Mouse (Mus musculus): ENCODE results near the gene Iqgap2.

The Iqgap2 gene

DNA sequence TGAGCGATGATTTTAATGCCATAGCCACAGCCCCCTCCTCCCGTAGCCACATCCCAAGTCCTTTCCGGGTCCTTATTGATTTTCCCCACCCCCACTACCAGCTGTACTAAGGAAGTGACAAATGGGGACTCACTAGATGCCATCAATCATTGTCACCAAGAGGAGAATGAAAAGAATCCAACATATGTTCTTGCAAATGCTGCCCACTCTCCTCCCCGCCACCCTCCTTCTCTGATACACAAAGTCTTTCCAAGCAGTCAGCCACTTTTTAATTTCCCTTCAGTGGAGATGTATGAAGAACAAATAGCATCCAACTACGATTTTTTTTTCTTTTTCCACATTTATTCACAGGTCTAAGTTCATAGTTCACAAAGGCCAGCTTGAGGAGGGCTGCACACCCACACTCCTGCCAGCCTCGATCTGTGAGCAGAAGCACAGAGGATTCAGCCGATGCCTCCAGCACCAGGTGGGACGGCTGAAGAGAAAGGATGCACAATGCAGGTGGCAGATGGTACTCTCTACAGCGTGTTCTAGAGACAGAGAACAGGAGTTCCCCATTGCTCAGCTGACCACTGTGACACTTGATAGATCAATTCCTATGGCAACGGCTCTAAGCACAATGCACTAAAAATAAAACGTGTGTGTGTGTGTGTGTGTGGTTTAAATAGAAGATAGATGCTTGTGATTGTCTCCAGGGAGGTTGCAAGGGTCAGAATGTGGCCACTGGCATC lies 116.6 kb downstream of the Iqgap2 start:
- DNase-seq: peak; percentile 49

DNA sequence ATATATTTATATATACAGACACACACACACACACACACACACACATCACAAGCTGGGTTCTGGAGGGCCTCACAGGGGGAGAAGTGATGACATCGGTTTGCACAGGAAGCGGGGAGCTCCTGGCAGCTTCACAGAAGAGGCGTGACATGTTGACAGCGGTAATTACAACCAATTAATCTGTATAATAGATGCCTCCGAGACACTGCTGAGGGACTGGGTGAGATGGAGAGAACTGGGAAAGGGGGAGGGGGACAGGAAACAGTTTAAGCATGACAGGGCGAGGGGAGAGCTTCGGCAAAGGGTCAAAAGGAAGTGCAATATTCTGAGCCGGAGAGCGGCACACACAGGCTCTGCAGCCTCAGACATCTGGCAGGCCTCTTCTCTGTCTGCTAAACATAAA lies 126.7 kb downstream of the Iqgap2 start:
- no peak for DNase-seq

DNA sequence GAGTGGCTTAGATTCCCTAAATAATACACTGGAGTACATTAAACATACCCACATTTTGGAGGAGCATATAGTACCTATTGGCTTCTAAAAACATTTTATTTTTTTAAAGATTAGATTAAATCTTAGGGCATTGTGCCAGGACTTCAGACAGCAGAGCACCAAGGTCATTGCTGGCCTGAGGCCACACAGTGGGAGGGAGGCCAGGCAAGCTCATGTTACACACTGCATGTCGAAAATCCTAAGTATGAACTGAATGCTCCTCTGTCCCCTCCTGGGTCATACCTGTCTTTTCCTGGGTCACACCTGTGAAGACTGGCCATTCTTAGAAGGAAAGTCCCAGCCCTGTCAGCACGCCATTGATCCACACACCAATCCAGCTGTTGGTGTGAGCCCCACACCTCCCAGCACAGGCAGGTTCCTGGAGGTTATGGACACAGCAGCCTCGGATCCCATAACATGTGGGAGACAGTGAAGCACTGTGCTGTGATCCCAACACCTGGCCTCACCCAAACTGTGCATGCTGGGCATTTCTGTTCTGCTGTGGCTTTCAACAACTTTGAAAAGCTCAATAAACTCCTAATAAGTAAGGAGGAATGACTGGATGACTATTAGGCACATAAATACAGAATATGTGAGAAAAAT lies 127.7 kb downstream of the Iqgap2 start:
- DNase-seq: no peak

GRCm38 (mm10) chr13:95759810-95760209 lies 131.9 kb downstream of the Iqgap2 start:
- DNase-seq: no peak

GRCm38 (mm10) chr13:95754285-95754684 lies 137.4 kb downstream of the Iqgap2 start:
- DNase-seq: no peak

- DNase-seq: no peak
Measured at GRCm38 (mm10) chr13:95752386-95752785, 139.3 kb downstream of the Iqgap2 start.

DNA sequence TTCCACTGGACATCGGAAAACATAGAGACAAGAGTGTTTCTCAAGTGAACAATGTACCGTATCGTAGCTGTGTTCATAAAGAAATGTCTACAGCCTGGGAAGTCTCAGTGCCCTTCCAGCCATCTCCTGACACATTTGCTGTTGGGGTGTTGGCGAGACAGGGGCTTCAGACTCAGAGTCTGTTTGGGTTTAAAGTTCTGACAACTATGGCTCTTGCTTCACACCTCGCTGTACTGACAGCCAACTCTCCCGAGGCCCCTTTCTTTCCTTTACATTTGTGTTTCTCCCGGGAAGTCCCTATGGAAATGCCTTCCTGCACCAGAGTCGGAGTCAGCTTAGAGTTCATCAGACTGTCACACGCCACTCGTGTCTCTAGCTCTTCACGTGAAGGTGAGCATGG lies 144.2 kb downstream of the Iqgap2 start:
- DNase-seq: no peak

- DNase-seq: no peak
Measured at GRCm38 (mm10) chr13:95747101-95747500, 144.6 kb downstream of the Iqgap2 start.

DNA sequence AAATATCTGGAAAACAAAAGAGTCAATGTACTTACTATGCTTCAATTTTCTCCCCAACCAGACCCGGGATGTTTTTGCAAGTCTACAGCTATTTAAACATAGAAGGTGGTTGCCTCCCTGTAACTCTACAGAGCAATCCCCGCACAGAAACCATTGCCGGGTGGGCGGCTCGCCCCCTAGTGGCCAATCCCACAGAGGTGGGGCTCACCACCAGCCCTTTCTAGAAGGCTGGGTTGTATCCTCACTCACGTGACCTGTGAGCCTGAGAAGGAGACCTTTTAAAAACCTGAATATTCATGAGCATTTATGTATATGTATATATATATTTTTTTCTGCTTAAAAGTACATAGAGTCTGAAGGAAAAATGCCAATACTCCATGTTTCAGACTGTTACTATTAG lies 145.2 kb downstream of the Iqgap2 start:
- peak; percentile 8 for DNase-seq

GRCm38 (mm10) chr13:95745451-95745850 lies 146.3 kb downstream of the Iqgap2 start:
- no peak for DNase-seq

DNA sequence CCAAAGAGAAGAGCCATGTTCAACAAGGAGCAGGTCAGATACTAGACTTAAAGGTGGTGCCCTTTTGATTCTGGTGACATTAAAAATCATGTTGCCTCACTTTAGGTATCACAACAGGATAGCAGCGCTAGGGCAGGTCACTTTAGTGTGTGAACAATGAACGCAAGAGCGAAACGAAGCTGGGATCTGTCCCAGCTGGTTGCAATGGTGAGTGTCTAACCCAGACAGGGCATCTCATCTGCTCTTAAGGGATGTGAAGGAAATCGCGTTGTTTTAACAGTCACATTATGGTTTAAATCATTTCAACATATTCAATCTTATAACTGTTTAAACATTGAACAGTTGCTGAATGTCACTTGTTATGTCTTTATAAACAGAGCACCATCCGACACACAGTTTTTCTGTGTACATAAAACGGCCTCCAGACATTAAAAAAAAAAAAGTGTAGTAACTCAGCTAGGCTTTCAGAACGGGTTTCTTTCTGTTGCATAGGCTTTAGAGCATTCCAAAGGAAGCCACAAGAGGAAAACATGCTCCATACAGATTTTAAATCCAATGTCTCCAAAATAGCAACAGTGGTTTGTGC lies 148.7 kb downstream of the Iqgap2 start:
- DNase-seq: no peak

DNA sequence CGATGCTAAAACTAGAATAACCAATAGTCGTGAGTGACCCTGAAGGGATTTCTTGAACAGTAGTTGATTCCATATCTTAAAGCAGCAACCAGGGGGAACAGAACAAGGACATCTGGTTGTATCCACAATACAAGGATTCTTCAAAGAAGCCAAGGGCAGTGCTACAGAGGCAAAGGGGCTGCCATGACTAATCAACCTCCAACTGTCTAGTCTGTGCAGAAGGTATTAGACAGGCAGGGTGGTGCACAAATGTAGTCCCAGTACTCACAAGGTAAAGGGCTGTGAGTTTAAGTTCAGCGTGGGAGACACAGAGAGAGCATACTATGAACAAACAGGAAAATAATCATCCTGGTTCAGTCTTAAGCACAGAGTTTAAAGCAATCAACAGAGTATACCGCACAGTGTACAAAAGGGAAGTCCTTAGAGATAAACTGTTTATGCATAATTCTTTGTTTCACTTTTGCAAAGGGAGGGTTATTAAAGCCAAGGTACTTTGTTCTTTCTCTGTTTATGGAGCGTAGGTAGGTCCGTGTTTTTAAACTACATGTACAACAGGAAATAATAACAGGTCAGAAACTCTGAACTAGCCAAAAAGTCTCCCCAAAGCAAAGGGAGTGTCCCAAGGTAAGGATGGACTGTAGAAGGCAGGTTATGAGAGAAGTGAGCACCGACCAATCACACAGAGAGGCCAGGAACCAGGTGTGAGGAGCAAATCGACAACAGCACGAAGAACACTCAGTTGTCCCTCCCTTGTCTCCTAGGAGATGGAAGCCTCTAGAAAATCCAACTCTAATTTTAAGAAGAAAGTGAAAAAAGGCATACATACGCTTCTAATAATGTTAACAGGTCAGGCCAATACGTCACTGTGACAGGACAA lies 149.7 kb downstream of the Iqgap2 start:
- no peak for DNase-seq

- no peak for DNase-seq
Measured at GRCm38 (mm10) chr13:95739651-95740050, 152.1 kb downstream of the Iqgap2 start.

GRCm38 (mm10) chr13:95730491-95730890 lies 161.2 kb downstream of the Iqgap2 start:
- no peak for DNase-seq

DNA sequence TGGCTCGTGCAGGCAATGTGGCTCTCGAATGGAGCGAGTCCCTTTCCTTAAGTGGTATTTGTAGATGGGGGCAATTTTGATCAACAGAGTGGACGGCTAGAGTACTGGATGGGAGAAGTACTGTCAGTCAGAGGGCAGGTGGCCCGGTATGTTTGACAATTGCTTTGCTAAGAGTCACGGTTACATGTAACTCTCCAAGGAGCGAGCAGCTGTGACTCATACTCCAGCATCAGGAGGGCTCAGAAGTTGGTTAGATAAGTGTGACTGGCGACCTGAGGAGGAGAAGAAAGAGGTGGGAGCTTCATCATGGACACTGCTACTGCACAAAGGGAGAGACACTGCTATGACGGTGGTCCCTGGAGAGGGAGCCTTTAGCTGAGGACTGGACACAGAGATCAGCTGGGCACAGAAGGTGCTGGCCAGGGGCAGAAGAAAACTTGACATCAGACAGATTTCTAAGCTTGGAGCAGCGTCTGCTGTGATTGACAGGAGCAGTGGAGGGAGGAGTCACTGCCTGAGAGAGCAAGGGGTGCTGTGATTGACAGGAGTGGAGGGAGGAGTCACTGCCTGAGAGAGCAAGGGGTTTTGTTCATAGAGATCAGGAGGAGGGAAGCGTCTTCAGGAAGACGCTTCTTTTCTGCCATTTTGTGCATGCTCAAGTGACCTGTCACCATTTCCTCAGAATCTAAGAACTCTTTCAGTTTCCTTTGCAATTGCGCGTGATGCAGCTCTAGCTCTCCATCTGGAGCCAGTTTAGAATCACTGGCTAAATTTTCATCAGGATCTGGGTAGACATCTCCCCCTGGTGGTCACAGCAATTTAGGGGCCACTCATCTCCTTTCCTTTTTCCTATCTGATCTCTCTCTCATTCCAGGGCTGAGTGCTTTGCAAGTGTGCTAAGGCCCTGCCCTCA lies 172.1 kb downstream of the Iqgap2 start:
- peak; percentile 31 for DNase-seq

- DNase-seq: no peak
Measured at GRCm38 (mm10) chr13:95715356-95715755, 176.4 kb downstream of the Iqgap2 start.

DNA sequence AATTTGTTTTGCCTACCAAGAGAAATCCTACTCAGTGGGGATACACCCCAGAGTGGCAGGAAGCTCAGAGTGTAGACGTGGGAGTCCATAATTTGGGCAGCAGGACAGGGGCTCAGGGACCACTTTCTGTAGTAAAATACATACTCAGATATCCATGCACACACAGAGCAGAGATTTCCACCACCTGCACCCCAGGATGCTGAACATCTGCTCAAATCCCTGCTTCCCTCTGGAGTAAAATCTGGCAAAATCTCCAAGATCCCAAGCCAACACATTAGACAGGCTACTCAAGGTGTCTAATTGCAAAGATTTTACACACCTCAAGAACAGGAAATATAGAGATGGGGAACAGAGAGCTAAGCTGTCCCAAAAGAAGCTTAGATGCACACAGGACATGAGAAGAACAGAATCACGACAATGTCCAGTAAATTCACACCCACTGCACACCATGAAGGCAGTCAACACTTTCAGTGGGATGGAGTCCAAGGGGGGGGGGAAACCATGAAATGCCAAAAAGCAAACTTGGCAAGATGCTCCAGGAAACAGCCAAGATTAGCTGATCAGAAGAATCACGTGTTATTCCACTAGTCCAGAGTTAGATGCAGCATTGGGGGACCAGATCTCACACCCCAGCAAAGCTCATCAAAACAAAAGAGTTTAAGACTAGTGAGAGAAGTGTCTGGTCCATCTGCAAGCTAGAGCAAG lies 177.3 kb downstream of the Iqgap2 start:
- DNase-seq: no peak

- no peak for DNase-seq
Measured at GRCm38 (mm10) chr13:95712570-95713268, 179.0 kb downstream of the Iqgap2 start.

GRCm38 (mm10) chr13:95712054-95712453 lies 179.7 kb downstream of the Iqgap2 start:
- DNase-seq: no peak

DNA sequence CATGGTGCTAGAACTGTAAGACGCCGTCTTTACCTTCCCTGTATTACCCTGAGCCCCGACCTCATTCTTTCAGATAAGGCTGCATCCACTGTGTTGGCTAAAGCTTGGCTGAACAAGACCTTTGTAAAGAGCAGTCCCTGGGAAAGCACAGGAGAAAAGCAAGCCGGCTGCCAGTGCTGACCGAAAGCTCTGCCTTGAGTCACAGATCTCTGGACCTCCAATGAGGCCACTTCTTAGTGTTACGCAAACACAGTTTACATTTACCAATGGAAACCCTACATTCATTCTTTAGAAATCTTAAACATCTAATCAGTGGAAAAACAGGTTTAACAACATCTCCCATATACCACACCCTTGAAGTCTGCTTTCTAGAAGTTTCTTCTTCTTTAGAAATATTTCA lies 186.1 kb downstream of the Iqgap2 start:
- no peak for DNase-seq

DNA sequence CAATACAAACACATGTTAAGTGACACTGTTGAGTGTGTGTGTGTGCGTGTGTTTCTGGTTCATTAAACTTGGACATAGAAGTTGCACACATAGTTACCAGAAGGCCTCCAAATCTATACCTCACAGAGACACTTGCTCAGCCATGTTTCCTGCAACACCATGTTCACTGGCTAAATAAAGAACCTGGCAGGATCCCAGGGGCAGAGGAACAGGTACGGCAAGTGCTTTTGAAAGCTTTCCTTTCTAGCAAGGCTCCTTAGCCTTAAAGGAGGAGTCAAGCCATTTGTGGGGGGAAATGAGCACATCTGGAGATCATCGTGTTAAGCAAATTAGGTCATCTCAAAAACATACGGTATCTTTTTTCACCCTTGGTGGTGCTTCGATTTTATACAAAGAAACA lies 188.3 kb downstream of the Iqgap2 start:
- DNase-seq: no peak

All from cerebellum, adult 9-11 months (tissue).